In the genomic region with DNA sequence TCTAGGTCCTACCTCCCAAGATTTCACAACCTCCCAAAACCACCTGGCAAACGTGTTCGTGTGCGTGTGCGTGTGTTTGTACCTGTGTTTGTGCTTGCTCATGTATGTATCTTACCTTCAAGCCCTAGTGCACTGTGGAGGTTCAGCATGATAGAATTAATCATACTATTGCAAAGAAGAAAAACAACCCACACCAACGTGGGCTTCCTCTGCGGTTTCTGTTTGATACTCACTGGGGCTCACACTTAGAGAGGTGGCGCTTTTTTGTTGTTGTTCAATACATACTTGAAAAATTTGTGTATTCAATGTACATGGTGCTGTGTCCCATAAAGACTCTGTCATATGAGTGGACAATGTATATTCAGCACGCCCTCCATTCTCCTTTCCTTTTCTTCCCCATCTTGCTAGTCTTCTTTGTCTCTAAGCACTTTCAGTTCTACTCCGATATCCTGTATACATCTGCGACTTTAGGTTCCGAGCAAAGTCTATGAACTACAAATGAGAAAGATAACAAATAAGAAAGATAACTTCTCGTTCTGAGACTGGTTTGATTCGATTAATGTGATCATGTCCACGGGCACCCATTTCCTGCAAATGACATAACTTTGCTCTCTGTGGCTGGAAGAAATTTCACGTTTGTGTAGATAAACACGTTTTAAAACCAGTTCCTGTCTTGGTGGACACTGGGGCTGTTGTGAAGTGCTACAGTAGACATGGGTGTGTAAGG, we compare ENCODE assay signal across 1 mouse cellular context.
TF ChIP-seq lines count a peak whose summit lies in the region.

No protein-coding gene starts in this region.

TF ChIP-seq in CH12.LX, 34 proteins besides CTCF, POLR2A, EP300 and RAD21 (continued from another document):
- TF ChIP-seq RCOR1 (conservative IDR thresholded peaks at IDR 0.05; ENCODE audit: low read depth, low read length) (no peak), MAZ (IDR thresholded peaks at IDR 0.05; ENCODE audit: low read depth, low read length) (no peak), CHD1 (IDR thresholded peaks at IDR 0.05; ENCODE audit: low read depth, low read length) (no peak)
TF ChIP-seq in CH12.LX: peak in this region for 0.
